Mouse (Mus musculus) heart, adult 8-10 months (tissue): Measurements from ENCODE around the gene Slc5a8. TPM values are rescaled to one million over a fixed set of nuclear protein-coding genes. Genes with fewer than 3 reads are reported as not detected.

Experiments
- DNase-seq: peaks from one replicate; pipeline ENCODE4 v3.0.0; 2022; ENCODE audit warnings: low spot score
- total RNA-seq, 4 experiments: library from RNA; stranded (reverse); gene quantifications; 2 replicates each; pipeline ENCODE4 v1.2.4; 2022

Gene Slc5a8
- not detected for total RNA-seq

DNA sequence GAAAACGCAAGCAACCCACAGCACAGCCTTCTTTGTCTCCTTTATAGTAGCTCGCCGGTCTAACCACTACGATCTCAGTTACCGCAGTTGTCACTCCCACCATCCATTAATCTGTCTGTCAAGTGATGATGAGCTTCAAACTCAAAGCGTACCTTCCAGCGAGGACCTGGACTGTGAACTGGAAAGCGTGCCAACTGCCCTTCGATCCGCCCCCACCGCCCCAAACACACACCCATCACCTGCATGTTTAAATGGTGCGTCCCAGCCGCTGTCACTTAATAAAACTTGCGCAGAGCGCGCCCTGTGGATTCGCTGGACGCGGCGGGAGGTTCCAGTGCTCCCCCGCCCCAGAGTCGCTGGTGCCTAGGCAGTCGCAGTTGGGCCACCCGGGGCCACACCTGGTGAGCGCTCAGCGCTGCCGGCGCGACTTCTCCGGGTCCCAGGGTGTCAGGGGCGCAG is at the start of gene Slc5a8:
Slc5a8 (plus strand) TSS at position 361 of the 459 bp plus-strand sequence.
- no peak for DNase-seq

DNA sequence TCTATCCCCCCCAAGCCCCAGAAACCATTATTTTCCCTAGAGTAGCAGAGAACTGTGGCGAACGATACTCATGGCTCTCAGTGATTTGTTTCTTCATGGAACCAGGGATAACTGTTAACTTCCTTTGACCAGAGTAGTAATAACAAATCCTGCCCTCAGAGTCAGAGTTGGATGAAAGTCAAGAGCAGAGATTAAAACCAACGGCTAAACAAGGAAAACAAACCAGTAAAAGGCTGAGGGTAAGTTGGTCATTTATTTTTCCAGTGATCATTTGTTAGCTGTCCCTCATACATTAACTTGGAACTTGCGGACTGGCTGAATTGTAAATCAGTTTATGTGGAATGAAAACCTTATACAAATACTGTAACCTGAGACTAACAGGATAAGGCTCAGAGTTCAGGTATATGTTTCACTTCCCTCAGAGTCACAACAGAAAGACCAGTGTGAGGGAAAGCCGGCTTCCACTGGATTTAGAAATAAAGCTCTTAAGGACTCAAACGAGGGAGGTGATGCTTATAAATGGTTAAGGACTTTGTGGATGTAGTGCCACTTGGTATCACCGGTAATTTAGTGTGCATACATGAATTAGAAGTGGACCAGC is 36.8 kb upstream of the Slc5a8 start:
- DNase-seq, result no peak

DNA sequence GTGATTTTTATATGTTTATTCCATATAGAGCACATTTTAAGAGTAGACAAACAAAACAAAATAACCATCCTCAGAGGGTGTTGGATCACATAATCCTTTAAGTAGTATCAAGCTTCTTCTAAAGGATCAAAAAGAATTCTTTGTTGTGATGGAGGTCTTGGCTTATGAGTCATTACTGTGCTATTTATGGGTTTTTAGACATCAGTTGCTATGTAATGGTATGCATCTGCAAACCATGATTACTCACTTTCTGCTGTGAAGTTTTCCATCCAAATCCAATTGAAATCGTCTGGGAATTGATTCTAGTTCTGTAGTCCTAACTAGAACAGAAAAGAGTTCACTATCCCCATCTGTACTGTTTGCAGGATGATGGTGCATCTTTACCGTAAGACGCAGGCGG is 35.8 kb upstream of the Slc5a8 start:
- DNase-seq, result no peak

DNA sequence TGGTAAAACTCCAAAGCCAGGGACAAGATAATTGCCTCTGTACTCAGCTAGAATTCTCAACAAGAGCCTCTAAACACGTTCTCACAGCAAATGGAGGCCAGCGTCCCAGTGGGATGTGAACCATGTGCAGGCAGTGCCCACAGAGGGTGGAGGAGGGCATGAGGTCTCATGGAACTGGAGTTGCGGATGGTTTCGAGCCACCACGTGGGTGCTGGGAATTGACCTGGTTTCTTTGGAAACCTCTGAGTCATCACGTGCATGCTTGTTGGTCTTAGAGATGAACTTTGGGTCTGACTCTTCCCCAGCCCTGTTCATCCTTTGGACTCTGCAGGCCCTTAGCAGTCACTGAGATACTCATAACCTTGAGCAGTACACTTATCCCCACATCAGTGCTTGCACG is 32.5 kb upstream of the Slc5a8 start:
- DNase-seq, result no peak

DNA sequence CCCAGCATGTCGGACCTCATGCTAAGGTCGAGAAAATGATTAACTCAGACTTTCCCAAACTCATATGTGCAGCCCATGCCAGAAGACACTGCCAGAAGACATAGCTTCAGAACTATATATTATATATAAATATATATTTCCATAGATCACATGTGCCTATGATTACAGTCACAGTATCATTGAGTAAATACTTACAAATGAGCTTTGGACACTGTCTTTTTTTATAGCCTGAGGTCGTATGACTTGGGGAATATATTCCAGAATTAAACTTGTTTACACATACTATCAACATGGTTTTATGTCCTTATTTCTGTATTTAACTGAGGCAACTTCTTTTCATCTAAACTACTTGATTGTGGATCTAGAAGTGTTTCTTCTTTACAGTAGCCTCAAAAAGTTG is 24.9 kb upstream of the Slc5a8 start:
- no peak for DNase-seq

DNA sequence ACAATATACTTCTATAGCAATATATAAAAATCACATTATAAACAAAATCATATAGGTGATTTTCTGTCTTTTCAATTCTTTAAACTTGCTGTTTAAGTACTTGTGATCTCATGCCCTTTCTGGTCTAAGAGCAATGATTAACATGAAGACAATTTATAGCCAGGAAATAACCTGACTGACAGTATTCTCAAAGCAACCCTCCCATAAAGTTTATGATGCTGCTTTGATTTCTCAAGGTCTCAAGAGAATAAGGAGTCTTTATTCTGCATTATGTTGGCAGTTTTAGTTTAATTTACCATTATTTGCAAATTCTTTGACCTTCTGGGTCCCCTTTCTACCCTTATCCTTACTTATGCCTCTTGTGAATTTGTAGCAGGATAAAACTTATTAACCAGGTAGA is 24.4 kb upstream of the Slc5a8 start:
- DNase-seq, result no peak

DNA sequence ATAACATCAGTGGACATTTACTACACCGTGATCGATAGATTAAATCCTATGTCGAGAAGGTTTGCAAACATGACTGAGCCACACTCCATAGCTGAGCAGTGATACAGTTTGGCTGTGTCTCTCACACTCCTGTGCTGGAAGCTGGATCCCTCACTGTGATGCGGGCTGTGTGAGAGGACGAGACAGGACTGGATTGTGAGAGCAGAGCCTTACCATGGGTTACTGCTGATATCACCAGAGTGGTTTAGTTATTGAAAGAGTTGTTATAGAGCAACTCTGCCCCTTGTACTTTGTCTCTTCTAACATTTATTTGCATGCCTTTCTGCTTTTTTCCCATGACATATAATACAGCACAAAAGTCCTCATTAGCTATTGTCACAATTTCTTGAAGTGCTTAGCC is 23.5 kb upstream of the Slc5a8 start:
- no peak for DNase-seq

DNA sequence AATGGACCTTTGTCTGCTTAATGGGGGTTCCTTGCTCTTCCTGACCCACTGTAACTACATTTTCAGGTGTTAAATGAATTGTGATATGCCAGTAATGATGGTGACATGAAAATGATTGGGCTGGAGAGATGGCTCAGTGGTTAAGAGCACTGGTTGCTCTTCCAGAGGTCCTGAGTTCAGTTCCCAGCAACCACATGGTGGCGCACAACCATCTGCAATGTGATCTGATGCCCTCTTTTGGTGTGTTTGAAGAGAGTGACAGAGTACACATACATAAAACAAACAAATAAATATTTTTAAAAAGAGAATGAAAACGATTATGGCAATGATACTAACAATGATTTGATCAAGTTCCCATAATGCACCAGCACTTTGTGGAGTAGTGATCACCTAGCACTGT is 19.8 kb upstream of the Slc5a8 start:
- DNase-seq, result no peak

DNA sequence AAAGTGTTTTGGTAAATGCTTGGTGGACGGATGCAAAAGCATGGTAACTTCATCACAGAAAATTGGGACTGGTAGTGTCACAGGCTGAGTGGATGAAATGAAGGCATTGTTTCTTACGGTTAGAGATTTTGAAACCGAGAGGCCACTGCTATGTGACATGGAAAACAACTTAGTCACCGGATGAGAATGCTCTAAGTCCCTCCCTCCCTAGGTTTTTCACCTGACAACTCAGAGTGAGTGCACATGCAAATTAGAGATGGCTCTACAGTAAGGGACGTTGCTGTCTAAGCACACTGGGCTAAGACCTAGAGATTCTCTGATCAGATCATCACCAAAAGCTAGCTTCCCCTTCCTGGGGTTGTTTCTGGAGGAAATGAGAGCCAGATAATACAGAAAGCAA is 10.9 kb upstream of the Slc5a8 start:
- no peak for DNase-seq

DNA sequence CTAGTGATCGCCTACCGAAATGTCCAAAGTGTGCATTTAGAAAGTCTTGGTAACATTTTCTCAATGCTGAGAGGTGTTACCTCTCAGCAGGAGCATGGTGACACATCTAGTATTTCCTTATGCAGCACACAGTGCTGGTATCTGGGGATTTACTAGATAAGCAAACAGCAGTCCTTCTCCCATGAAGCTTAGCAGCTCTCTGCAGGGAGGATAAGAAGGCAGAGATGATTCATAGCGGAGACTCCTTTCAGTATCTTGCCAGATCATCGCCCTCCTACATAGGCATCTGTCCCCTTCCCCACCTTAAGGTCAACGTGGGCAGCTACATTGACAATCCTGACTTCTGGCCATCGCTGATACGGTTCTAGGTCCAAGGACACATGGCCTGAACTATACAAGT is 8.4 kb upstream of the Slc5a8 start:
- DNase-seq, result no peak

DNA sequence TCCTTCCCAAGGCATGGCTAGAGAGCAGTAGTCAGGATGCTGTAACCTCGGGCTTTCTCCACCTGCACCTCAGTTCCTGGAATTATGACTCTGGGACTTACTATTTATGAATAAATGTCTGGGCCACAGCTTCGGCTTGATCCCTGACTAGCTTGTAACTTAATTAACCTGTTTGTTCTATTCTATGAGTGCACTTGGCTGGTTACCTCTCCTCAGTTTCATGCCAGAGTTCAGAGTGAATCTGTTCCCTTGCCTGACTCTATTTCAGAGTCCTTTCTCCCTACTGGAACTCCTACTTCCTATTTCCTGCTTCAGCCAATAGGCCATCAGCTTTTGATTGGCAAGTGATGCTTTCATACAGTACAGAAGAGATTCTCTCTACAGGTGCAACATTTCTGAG is 2.1 kb upstream of the Slc5a8 start:
- no peak for DNase-seq

DNA sequence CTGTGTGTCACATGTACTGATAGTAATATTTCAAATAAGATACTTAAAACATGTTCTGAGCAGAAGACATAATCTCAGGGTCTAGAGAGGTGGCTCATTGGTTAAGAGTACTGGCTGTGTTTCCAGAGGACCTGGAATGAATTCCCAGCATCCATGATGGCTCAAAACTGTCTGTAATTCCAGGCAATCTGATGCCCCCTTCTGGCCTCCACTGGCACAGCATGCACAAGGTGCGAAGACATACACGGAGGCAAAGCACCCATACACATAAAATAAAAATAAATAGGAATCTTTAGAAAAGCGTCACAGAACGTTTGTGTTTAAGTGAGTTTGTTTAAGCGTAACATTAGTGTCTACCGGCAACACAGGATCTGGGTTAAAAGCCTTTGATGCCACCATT is 956 bp upstream of the Slc5a8 start:
- no peak for DNase-seq

DNA sequence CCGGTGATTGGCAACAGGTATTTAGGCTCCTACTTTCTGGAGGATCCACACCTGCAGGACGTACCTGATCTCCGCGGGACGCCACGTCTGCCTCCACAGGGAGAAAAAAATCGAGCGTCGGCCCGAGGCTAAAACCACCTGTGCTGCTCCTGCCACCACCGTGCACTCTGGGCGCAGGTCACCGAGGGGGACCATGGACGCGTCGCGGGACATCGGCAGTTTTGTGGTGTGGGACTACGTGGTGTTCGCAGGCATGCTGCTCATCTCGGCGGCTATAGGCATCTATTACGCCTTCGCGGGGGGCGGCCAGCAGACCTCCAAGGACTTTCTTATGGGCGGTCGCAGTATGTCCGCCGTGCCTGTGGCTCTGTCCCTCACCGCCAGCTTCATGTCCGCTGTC is 322 bp downstream of the Slc5a8 start:
- DNase-seq, result no peak

DNA sequence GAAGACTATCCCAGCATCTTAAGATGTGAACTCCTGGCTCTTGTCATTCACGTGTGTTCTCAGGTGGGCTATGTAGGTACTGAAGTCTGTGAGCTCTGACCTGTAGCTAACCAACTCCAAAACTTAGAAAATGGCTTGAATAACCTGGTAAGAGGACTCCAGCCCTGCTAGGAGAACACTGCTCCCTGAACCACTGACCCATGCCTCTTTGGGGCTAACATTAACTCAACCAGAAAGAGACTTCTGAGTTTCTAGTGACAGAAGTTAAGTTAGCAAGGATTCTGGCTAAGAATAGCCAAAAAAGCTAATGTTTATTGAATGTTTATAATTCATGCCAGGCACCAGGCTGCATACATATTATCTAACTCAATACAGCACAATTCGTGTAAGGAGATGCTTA is 2.6 kb downstream of the Slc5a8 start:
- no peak for DNase-seq

DNA sequence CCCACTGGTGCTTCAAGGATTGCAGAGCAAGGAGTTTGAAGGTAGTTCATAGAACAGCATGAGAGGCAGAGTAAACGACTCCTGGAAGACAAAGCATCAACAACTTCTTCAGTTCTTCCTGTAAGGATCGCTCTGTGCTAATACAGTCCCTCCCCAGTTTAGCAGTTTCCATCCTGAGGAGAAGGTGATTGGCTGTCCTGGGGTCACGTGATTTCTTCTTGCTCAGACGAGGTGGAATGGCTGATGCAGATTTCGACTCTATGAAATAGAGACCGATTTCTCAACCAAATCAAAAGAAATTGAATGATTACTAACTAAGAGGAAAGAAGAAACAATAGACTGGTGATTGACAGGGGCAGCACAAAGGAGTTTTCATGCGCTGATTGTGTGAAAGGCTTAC is 5.6 kb downstream of the Slc5a8 start:
- DNase-seq, result no peak

DNA sequence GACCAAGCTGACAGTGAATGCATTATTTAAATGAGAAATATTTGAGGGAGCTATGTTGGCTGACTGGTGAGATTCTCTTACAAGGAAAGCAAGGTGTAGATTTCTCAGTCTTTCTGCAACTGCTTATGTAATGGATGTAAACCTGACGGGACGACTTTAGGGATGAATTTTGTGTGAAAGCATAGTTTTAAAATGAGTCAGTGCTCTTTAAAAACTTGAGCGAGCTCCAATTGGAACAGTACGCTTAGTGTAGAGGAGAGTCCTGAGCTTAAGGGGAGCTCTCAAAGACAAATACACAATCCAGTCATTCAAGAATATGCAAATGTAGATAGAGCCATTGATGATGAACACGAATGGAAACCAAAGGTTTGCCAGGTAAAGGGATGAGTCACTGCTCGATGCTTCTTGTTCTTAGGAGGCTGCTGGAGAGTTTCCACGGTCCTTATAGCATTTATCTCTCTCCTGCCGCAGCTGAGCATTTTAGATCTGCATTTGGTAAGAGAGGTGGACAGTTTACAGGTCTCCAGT is 6.8 kb downstream of the Slc5a8 start:
- no peak for DNase-seq

DNA sequence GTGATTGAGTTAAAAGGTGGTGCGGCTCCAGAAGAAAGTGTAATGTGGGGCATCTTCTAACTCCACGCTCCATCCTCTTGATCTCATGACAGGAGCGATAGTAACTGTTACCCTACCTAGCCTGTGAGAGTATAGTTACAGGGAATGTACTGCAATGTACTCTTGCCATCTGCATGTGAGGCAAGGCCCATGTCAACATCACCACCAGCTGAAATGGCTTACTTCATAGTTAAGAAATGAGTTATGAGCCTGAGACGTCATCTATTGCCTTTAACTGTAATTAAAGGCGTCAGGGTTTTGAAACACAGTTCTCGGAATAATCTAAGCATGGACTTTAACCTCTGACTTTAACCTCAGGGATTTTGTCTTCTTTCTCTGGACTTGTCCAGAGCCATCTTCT is 11.2 kb downstream of the Slc5a8 start:
- DNase-seq, result no peak

DNA sequence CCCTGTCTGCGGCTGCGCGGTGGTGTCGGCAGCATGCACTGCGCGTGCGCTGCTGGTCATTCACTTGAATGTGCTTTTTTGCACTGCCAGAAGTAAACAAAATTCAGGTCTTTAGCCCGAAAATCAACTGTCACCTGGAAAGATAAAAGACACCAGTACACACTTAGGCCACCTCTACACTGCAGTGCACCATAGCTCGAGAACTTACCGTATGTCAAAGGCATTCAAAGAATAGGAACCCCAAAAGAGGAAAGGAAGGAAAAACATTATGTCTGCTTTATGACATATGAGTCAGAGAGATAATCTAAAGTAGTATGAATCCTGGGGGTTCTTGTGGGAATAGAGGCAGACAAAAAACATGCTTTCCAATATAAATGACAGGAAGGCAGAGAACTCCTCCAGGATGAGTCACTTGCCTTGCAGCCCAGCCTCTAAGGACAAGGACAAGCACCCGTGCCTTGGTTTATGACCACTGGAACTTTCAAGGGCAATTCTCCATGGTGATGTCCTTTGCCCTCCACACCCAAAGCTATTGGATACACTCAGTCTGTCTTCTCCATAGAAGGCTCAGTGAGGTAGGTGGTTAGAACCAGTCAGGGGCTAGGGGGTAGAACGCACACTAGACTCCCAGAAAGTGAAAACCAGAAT is 64.0 kb downstream of the Slc5a8 start:
- DNase-seq, result no peak

DNA sequence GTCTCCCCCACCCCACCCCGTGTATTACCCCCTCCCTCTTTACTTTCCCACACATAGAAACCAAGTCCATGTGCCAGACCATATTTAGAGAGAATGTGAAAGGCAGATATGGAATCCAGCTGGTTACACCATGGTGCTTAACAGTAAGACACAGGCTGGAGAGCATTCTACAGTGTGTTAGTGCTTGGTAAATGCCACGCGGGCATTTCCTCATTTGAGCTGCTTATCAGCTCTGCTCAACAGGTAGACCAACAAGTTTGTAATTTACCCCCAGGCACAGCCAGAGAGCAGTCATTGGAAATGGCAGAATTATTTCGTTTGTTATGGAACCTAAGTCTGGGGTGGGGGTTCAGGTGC is 64.5 kb downstream of the Slc5a8 start:
- no peak for DNase-seq

DNA sequence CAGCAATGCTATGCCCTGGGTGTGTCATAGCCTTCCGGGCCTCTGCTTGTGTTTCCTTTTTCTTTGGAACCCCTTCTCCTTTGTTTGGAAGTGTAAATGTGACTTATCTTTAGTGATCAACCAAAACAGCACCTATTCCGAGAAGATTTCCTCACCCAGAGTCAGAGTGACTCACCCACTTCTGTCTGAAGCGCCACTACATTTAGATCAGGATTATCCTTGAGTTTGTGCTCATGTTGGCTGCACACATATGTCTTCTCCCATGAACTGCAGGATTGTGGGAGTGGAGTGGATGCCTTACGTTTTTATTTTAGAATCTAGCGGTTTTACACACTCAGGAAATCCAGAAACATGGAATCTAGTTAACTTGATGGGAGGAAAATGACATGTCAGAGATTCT is 75.0 kb downstream of the Slc5a8 start:
- DNase-seq, result no peak

DNA sequence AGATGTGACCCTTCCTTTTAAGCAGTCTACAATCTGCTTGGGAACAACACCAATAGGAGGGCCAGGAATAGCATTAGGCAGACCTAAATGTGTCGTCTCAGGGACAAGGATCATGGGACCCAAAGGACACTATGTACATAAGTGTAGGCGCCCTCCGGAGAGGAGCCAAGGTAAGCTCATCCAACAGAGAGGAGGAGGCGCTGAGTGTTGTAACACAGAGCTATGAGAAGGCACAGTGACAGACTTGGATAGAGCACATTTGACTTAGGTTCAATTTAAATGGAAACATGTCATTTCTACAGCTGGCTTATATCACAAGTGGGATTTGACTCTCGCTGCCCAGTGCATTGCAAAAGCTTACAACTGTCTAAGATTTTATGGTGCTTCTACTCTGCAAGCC is 82.8 kb downstream of the Slc5a8 start:
- peak; percentile 20 for DNase-seq

DNA sequence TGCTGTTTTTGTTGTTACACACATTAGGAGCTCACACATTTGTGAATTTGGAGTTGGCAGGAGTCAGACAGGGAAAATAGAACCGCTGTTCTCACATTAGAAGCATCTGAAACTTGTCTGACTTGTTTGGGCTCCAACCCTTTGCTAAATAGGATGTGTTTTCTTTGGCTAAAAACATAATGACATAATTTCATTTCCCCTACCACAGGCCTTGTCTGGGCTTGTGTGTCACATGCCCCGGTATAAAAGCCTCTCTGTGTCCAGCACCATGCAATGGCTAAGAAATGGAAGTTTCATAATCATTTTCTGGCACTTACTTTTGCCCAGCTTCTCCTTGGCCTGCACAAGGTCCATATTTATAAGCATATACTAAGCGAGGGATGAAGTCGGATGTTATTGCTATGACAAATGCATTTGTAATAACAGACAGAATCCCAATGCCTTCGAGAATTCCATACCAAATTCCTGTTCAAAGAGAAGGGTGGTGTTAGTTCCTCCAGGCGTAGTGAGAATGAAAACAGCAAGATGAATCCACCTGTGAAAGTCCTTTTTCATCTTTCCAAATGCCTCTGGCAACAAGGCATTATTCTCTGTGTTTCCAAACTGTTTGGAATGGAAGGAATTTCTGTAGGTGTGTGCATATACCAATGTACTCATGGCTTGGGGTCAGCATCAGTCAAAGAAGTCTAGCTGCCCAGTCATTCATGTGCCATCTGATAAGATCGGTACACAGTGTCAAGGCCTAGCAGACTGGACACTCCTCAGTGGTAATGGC is 85.3 kb downstream of the Slc5a8 start:
- DNase-seq, result peak; percentile 45

DNA sequence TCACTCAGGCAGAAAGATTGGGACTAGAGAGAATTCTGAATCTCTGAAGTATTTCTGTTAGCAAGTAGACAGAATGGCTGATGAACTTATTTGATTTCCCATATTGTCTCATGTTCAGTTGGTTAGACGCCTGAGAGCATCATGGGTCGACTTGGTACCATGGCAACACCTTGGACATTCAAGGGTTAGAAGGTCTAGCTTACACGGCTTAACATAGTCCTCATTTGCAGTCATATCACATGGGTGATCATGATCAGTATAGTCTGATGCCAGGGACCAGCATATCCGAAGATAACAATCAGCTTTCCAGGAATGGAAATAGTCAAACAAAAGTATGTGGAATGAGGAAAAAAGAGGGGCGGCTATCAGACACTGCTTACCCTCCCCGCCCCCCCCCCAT is 93.1 kb downstream of the Slc5a8 start:
- no peak for DNase-seq
